Mouse (Mus musculus): ENCODE measurements around the gene Mafg. TPM values are rescaled to one million over a fixed set of nuclear protein-coding genes. Genes with fewer than 3 reads are reported as not detected.
"Not testable (repeated sequence)": the region's sequence is repeated elsewhere in the genome, so short reads cannot be mapped to it uniquely, and the experiment has no call there.

Mafg gene
- polyA plus RNA-seq, 1 experiment from 2014 or later, result 42.7 TPM

DNA sequence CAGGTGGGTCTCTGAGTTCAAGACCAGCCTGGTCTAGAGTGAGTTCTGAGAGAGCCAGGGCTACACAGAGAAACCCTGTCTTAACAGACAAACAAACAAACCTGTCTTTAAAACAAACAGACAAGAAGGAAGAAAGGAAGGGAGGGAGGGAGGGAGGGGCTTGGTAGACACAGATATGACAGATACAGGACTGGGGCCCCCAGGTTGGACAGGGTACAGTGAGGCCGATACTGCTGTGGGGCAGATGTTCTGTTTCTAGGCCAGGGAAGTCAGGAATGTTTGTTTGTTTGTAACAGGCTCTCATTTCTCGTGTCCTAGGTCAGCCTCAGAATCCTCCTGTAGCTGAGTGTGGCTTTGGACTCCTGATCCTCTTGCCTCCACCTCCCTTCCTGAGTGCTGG, 29.9 kb downstream of the Mafg start:
- Histone ChIP-seq H3K9me3 (no peaks in the 10 kb centered on the region), H3K4me2 (no peak overlapping the region), H3K27ac (replicated peaks) (no peak overlapping the region), H3K27me3 (no peaks in the 10 kb centered on the region), H3K36me3 (peaks cover 37% of the 10 kb centered on the region), H3K9ac (no peak overlapping the region), H3K4me1 (replicated peaks) (peaks cover 12% of the 10 kb centered on the region), H3K4me3 (no peak overlapping the region)
- ATAC-seq (ENCODE audit: low FRiP score, low read depth), result no peak
- 87% methylated on average over 2 of the region's 2 CpGs for WGBS

DNA sequence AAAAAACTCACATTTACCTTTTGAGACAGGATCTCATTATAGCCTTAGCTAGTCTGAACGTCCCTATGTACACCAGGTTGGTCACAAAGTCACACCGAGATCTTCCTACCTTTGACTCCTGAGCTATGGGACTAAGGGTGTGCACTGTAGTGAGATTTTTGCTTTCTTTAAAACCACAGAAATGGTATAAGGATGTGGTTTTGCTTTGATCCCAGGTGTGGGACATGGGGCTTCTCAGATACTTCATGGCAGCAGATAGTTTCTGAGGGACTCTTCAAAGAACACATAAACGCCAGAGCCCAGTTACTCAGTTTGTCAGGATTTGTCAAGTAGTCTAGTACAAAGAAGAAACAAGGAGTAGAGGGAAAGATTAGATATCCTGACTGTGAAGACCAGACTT, 32.7 kb downstream of the Mafg start:
- Histone ChIP-seq H3K36me3 (peaks cover 46% of the 10 kb centered on the region), H3K9me3 (no peaks in the 10 kb centered on the region), H3K4me3 (no peak overlapping the region), H3K4me2 (no peak overlapping the region), H3K27me3 (no peaks in the 10 kb centered on the region), H3K27ac (replicated peaks) (no peak overlapping the region), H3K9ac (no peak overlapping the region), H3K4me1 (replicated peaks) (peaks cover 23% of the 10 kb centered on the region)
- WGBS, result 93% methylated on average over 3 of the region's 3 CpGs
- no peak for ATAC-seq (ENCODE audit: low FRiP score, low read depth)

DNA sequence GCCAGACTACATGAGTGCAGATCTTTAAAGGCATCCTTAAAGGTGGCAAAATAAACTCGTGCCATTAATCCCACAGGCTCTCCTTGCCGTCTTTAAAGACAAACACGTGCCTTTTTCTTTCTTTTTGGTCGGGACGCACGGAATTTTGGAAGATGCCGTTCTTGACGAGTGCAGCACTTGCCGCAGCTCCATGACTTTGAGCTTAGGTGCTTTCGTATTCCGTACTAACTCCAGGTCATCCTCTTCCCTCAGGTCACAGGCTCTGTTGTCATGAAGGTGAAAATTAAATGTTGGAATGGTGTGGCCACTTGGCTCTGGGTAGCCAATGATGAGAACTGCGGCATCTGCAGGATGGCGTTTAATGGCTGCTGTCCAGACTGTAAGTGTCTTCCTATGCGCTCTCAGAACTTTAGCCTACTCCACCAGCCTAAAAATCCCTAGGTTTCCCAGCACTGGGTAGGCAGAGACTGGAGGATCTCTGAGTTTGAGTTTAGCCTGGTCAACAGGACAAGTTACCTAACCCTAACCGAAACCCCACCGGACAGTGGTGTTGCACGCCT, 34.3 kb downstream of the Mafg start:
- WGBS, result 46% methylated on average over 17 of the region's 17 CpGs
- peak overlapping the region; percentile 80 for H3K27ac ChIP-seq (replicated peaks)
- no peak for ATAC-seq (ENCODE audit: low FRiP score, low read depth)

DNA sequence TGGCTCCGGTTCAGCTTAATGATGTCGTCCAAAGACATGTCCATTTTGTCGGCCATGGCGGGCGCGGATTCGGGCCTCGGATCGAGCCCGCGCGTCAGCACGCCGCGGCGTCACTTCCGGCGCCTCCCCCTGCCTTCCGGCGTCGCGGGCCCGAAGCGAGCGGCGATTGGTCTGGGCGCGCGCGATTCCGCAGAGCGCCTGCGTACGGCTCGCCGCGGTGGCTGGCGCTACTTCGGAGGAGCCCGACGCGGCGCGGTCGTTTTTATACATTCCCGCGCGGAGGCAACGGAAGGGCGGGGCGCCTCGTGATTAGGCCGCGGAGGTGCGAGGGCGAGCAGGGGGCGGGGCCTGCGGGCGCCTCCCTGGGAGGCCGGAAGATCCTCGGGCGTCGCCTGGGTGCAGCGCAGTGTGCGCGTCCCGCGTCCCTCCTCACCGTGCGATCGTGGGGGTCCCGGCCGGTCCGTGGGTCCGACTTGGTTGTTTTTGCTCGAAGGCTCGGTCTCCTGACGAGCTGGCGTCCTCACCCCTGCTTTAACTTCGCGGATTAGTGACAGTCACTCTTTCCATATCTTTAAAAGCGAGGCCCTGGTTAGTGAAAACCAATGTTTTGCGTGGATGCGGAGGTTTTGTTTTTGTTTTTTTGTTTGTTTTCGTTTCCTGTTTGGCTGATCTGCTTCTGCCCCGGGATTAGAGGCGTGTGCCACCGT, 35.0 kb downstream of the Mafg start, which contains the start of the genes Alyref and Anapc11:
Gene Alyref (minus strand): TSS at position 83 of the 707 bp plus-strand sequence.
Gene Anapc11 (plus strand): TSS at position 139 of the 707 bp plus-strand sequence.
- peaks cover 51% of the 10 kb centered on the region for H3K36me3 ChIP-seq
- peak within 1 kb of the TSS; percentile 97 for H3K4me2 ChIP-seq
- H3K9me3 ChIP-seq, result no peaks in the 10 kb centered on the region
- no peaks in the 10 kb centered on the region for H3K27me3 ChIP-seq
- peak; percentile 98 for ATAC-seq (ENCODE audit: low FRiP score, low read depth)
- H3K9ac ChIP-seq, result peak within 1 kb of the TSS; percentile 79
- H3K4me1 ChIP-seq (replicated peaks), result peaks cover 23% of the 10 kb centered on the region
- peak within 1 kb of the TSS; percentile 86 for H3K4me3 ChIP-seq
- H3K27ac ChIP-seq (replicated peaks), result peak within 1 kb of the TSS; percentile 82
- under 1% methylated on average over 78 of the region's 88 CpGs for whole genome bisulfite sequencing

More for the DNA sequence above, 34.3 kb downstream of the Mafg start:
- peaks cover 23% of the 10 kb centered on the region for H3K4me1 ChIP-seq (replicated peaks)
- peak overlapping the region; percentile 97 for H3K4me2 ChIP-seq
- H3K27me3 ChIP-seq, result no peaks in the 10 kb centered on the region
- peaks cover 49% of the 10 kb centered on the region for H3K36me3 ChIP-seq
- no peaks in the 10 kb centered on the region for H3K9me3 ChIP-seq
- H3K4me3 ChIP-seq, result peak overlapping the region; percentile 86
- peak overlapping the region; percentile 45 for H3K9ac ChIP-seq

DNA sequence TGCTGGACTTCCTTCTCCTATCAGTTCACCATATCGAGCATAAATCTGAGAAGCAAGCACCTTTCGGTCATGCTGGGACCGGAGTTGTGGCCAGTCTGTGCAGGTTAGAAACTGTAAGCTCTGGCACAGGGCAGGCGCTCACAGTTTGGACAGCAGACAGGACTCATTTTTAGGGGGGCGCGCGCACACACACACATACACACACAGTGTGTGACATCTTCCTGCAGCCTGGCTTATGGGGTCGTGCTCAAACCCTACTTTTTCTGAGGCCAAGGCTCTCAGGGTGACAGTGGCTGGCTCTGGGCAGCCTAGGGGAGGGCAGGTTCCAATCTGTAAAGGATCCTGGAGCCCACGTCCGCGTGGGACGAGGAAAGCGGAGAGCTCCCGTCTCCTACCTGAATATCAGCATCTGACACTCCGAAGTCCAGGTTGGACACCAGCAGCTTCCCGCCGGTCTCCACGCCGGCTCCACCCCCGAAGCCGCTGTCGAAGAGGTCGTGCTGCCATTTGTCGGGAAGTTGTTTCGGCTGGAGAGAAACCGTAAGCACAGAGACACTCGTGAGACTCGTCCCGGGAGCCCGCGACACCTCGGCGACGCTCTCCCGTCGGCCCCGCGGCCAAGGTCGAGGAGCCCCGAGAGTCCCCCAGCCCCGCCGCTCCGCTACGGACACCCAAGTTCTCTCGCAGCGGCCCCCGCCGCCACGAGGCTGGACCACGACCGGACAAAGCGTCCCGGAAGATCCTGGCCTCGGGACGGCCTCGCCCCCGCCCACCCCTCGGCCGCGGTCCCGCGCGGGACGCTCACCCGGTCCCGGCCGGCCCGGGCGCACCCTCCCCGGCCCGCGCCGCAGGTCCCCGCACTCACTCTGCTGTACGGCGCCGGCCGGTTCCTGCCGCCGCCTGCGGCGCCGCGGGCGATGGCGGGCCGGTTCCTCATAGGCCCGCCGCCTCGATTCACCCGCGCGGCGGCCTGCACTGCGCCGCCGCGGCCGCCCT, 35.9 kb downstream of the Mafg start:
- H3K4me1 ChIP-seq (replicated peaks), result peaks cover 23% of the 10 kb centered on the region
- peaks cover 52% of the 10 kb centered on the region for H3K36me3 ChIP-seq
- peak overlapping the region; percentile 97 for H3K4me2 ChIP-seq
- WGBS, result 4% methylated on average over 99 of the region's 99 CpGs
- H3K27me3 ChIP-seq, result no peaks in the 10 kb centered on the region
- peak overlapping the region; percentile 82 for H3K27ac ChIP-seq (replicated peaks)
- peak; percentile 59; the same call in 1 of the 2 replicates for ATAC-seq (ENCODE audit: low FRiP score, low read depth)
- H3K9me3 ChIP-seq, result no peaks in the 10 kb centered on the region
- peak overlapping the region; percentile 79 for H3K9ac ChIP-seq
- H3K4me3 ChIP-seq, result peak overlapping the region; percentile 86

DNA sequence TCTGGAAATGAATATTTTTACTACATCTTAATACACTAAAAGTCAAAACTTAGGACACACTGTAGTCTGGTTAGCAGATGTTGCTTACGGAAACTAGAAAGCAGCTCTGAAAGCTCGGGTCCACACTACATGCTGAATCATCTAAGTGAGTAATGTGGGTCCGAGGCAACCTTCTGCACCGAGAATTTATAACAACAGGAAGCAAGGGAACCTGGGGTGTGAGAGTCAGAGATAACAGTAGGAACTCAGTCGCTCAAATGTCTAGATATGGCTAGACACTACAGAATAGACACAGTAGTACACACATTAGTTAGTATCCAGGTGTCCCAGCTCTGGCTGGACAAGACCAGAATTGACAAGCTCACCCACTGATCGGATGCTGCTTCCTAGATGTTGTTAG, 44.9 kb downstream of the Mafg start:
- Histone ChIP-seq H3K9me3 (no peaks in the 10 kb centered on the region), H3K4me1 (replicated peaks) (no peaks in the 10 kb centered on the region), H3K27ac (replicated peaks) (no peak overlapping the region), H3K9ac (no peak overlapping the region), H3K27me3 (no peaks in the 10 kb centered on the region), H3K4me3 (no peak overlapping the region), H3K36me3 (peaks cover 84% of the 10 kb centered on the region), H3K4me2 (no peak overlapping the region)
- ATAC-seq (ENCODE audit: low FRiP score, low read depth), result no peak
- 95% methylated on average over 6 of the region's 6 CpGs for WGBS

DNA sequence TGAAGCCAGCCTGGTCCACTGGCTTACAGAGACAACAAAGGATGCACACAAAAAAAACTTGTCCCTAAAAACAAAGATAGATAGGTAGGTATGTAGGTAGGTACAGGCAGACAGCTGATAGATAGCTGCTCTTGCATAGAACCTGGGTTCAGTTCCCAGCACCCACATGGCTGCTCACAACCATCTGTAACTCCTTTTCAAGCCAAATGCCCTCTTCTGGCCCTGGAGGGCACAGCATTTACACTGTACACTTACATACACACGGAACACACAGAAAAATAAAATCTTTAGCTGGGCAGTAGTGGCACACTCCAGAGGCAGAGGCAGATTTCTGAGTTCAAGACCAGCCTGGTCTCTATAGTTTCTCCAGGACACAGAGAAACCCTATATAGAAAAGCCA, 49.5 kb downstream of the Mafg start:
- WGBS, result 90% methylated on average over 1 of the region's 1 CpGs
- Histone ChIP-seq H3K4me3 (no peak overlapping the region), H3K27ac (replicated peaks) (no peak overlapping the region), H3K4me1 (replicated peaks) (peaks cover 28% of the 10 kb centered on the region), H3K27me3 (no peaks in the 10 kb centered on the region), H3K9me3 (no peaks in the 10 kb centered on the region), H3K36me3 (peaks cover 47% of the 10 kb centered on the region), H3K4me2 (no peak overlapping the region), H3K9ac (no peak overlapping the region)
- no peak for ATAC-seq (ENCODE audit: low FRiP score, low read depth)

DNA sequence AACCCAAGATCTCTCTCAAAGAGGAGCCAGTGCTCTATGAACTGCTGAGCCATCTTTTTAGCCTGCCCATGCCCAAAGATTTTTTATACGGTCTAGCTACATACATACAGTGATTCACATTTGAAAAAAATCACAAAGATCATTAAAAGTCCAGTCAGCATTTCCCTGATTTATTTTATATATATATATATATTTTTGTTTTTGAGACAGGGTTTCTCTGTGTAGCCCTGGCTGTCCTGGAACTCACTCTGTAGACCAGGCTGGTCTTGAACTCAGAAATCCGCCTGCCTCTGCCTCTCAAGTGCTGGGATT, 50.5 kb downstream of the Mafg start:
- not testable (repeated sequence) for H3K9ac ChIP-seq; H3K4me3 ChIP-seq; ATAC-seq (ENCODE audit: low FRiP score, low read depth); H3K9me3 ChIP-seq; H3K27ac ChIP-seq (replicated peaks); H3K27me3 ChIP-seq; H3K4me2 ChIP-seq
- Histone ChIP-seq H3K36me3 (peaks cover 49% of the 10 kb centered on the region), H3K4me1 (replicated peaks) (peaks cover 34% of the 10 kb centered on the region)
- WGBS, result 92% methylated on average over 2 of the region's 2 CpGs

DNA sequence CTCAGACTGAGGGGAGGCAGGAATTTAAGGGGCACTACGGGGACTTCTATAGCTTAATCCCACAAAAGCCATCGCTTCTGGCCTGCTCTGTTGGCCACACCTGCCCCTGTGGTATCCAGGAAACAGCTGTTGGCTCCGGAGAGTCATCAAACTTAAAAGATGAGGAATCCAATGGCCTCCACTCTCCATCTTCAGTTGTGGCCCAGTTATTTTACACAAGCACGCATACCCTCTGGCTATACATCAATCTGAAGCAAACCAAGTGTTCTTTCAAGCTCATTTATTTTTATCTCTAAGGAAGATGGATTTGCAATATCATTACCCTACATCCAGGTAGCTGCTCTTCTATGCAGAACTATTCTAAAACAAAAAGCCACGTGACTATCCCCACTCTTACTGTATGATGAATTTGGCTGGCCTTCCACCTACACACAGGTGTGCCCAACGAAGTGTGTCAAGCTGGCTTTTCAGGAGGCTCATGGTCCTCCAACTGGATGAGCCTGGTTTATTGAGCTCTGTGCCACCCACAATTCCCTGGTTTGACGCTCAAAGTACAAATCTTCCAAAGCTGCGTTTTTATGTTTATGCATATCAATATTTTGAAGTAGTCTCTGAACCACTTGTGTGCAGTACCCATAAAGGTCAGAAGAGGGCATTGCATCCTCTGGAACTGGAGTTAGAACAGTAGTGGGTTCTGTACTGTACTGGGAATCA, 51.0 kb downstream of the Mafg start:
- Histone ChIP-seq H3K27me3 (no peaks in the 10 kb centered on the region), H3K4me2 (peak overlapping the region; percentile 84), H3K36me3 (peaks cover 50% of the 10 kb centered on the region), H3K9me3 (no peaks in the 10 kb centered on the region), H3K9ac (peak overlapping the region; percentile 97), H3K27ac (replicated peaks) (peak overlapping the region; percentile 96), H3K4me3 (peak overlapping the region; percentile 76), H3K4me1 (replicated peaks) (peaks cover 34% of the 10 kb centered on the region)
- ATAC-seq (ENCODE audit: low FRiP score, low read depth), result no peak
- 73% methylated on average over 8 of the region's 8 CpGs for WGBS

DNA sequence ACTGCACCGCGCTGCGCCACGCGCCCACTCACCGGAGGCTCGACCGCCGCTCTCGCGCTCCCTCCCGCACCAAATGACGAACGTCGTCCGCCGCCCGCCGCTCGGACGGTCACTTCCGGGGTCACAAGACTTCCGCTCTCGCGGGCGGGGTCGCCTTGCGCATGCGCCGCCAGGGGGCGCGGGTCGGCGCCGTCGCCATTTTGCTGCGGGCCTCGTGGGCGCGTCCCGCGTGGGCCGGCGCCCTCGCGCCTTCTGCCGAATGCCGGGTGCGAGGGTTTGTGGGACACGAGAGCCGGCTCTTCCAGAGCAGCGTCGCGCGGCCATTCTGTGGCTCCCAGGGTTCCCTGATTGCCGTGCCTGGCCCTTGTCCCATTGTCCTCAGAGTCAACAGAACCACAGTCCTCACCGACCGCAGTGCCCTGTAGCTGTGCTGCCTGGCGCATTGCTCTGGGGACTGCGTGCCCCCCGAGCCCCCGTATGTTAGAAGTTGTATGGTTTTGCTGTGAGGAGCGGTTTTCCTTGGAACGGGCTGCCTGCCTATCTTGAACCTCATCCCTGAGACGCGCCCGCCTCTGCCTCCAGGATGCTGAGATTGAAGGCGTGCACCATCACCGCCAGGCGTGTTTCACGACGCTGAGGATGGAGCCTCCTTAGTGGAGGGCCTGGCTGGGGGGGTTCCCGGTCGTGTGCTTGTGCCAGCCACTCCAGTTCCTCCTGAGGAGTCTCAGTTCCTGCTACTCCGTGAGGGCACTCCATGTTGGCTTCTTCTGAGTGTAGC, 51.7 kb downstream of the Mafg start, which contains the start of gene Arhgdia:
Gene Arhgdia (minus strand): TSS at position 135 of the 778 bp plus-strand sequence.
- peaks cover 34% of the 10 kb centered on the region for H3K4me1 ChIP-seq (replicated peaks)
- H3K36me3 ChIP-seq, result peaks cover 44% of the 10 kb centered on the region
- ATAC-seq (ENCODE audit: low FRiP score, low read depth), result peak; percentile 76
- H3K27ac ChIP-seq (replicated peaks), result peak within 1 kb of the TSS; percentile 96
- H3K4me2 ChIP-seq, result peak within 1 kb of the TSS; percentile 84
- H3K27me3 ChIP-seq, result no peaks in the 10 kb centered on the region
- H3K9me3 ChIP-seq, result no peaks in the 10 kb centered on the region
- 2% methylated on average over 61 of the region's 75 CpGs for WGBS
- peak within 1 kb of the TSS; percentile 97 for H3K9ac ChIP-seq
- peak within 1 kb of the TSS; percentile 76 for H3K4me3 ChIP-seq

DNA sequence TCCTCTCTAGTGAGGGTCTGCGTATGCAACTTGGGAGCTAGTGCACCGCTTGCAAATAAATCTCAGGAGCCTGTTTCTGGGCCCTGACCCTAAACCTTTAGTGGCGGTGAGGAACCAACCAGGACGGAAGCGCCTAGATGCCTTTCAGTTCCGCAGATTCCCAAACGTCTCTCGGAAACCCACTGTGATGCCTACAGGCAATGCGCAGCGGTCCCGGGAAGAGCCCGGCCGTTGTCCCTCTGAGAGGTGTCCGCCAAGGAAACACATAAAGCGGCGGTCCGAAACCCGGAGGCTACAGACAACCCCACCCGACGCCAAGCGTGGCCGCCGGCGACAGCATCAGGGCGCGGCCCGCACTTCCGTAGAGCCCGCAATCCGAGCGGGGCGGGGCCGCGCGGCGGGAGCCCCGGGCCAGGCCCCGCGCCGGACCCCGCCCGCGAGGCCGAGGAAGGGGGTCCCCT, 52.5 kb downstream of the Mafg start:
- Histone ChIP-seq H3K36me3 (peaks cover 36% of the 10 kb centered on the region), H3K27ac (replicated peaks) (peak overlapping the region; percentile 96), H3K27me3 (no peaks in the 10 kb centered on the region), H3K4me3 (peak overlapping the region; percentile 76), H3K9ac (peak overlapping the region; percentile 97), H3K4me1 (replicated peaks) (peaks cover 34% of the 10 kb centered on the region), H3K4me2 (peak overlapping the region; percentile 84), H3K9me3 (no peaks in the 10 kb centered on the region)
- ATAC-seq (ENCODE audit: low FRiP score, low read depth), result peak; percentile 42
- WGBS, result under 1% methylated on average over 44 of the region's 44 CpGs

Data from hindbrain, embryonic 15.5 days (tissue).